Mouse (Mus musculus) c-Kit-positive CD71-positive TER-119-positive erythroid progenitor cells, embryonic 14.5 days (primary cell): ENCODE data around the gene Gemin6.
"Not testable (repeated sequence)": the region's sequence is repeated elsewhere in the genome, so short reads cannot be mapped to it uniquely, and the experiment has no call there.

Source experiments
- DNase-seq: peaks from one replicate; pipeline ENCODE4 v3.0.0-alpha.2; 2013; ENCODE audit warnings: low spot score

Gene Gemin6

GRCm38 (mm10) chr17:80234376-80234775 is 10.1 kb downstream of the Gemin6 start:
- no peak for DNase-seq

GRCm38 (mm10) chr17:80235477-80235876 is 11.2 kb downstream of the Gemin6 start:
- DNase-seq = no peak

- no peak for DNase-seq
Measured at GRCm38 (mm10) chr17:80236805-80237204, 12.6 kb downstream of the Gemin6 start.

GRCm38 (mm10) chr17:80237475-80237874 is 13.2 kb downstream of the Gemin6 start:
- DNase-seq = no peak

GRCm38 (mm10) chr17:80241594-80241993 is 17.4 kb downstream of the Gemin6 start:
- no peak for DNase-seq

DNA sequence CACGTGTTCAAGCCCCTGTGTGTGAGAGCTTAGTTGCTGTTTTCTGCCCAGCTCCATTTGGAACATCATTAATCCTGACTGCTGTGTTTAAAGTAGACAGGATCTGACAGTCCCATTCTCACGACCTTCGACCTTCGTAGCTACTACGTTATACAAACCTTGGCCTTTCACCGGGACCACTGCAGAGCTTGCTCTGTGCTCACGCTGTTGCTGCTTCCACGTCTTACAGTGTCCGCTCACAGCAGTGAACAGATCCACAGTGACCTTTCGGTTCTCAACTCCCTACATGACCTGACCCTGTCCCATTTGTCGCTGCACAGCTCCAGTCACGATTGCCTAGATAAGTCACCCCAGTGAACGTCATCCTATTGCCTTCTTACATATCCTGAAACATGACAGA is 18.9 kb downstream of the Gemin6 start:
- DNase-seq = no peak

DNA sequence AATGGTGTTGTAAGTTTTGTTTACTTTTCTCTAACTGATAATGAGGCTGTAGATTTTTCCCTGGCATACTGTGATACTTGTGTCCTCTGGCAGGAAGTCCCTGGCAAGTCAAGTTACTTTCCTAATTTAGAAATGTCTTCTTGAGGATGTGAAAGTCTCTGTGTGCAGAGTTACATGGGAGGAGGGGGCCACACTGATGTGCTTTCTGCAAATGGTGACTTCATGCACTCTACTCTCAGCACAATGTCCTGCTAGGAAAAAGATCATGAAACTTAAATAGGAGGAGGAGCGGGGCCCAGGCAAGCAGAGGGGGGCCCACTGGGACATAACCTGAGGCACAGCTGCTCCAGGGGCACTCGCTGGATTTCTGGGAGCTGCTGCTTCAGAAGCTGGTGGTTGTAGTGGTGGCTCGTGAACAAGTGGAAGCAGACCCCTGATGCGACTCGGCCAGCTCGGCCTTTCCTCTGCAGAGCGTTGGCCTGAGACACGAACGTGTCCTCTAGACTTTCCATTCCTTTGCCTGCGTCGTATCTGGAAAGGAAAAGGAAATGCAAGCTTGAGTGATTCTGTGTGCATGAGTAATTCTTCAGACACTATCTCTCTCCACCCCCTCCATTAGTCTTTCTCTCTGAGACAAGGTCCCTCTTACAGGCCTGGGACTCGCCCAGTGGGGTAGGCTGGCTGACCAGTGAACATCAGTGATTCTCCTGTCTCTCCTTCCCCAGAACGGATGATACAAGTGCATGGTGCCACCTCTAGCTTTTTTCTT is 28.7 kb downstream of the Gemin6 start:
- no peak for DNase-seq

- no peak for DNase-seq
Measured at GRCm38 (mm10) chr17:80254421-80254820, 30.2 kb downstream of the Gemin6 start.

- no peak for DNase-seq
Measured at GRCm38 (mm10) chr17:80255208-80255607, 31.0 kb downstream of the Gemin6 start.

- no peak for DNase-seq
Measured at GRCm38 (mm10) chr17:80267065-80267464, 42.8 kb downstream of the Gemin6 start.

DNA sequence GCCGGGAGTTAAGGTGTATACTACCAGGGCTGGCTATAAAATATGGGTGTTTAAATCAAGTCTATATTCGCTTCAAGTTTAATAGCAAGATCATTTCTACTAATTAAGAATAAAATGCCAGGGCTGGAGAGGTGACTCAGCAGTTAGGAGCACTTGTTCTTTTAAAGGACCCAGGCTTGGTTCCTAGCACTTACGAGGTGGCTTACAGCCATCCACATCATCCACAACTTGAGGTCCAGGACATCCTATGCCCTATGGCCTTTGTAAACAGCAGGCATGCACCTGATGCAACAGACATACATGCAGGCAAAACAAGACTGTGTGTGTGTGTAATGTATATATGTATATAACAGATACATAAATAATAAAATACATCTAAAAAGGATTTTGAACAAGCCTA is 43.9 kb downstream of the Gemin6 start:
- no peak for DNase-seq

- DNase-seq = not testable (repeated sequence)
Measured at GRCm38 (mm10) chr17:80270622-80271021, 46.4 kb downstream of the Gemin6 start.
